ENCODE assay signal across 33 mouse cellular contexts in genomic region chr2:114014839-114015238, GRCm38 (mm10). TPM values are rescaled to one million over a fixed set of nuclear protein-coding genes. Genes with fewer than 3 reads are reported as not detected.
DNase-seq lines count a peak whose midpoint lies in the region; ATAC-seq and TF ChIP-seq lines count a peak whose summit lies in the region.
"Had no signal": no experiment of that assay in that cellular context is flagged by ENCODE, and none has a peak within 500 bp of the region (broad histone marks: within the 10 kb centered on the region; RNA-seq: fewer than 3 reads in every experiment).

No protein-coding gene starts in this region.

- peaks cover 27% of the 10 kb centered on the region for H3K27me3 ChIP-seq in midbrain, embryonic 13.5 days
- peaks cover 23% of the 10 kb centered on the region for H3K27me3 ChIP-seq in midbrain, embryonic 11.5 days (ENCODE audit: control insufficient read depth, insufficient read depth, low read length)
- H3K27me3 ChIP-seq in hindbrain, embryonic 16.5 days (replicated peaks; ENCODE audit: control insufficient read depth, insufficient read depth, low read length): no peaks in the 10 kb centered on the region
- no peaks in the 10 kb centered on the region for H3K27me3 ChIP-seq in midbrain, postnatal 0 days (ENCODE audit: insufficient read depth, low read length)

- TF ChIP-seq CTCF in midbrain, postnatal 0 days (IDR thresholded peaks at IDR 0.05): no peak

- no peaks in the 10 kb centered on the region for H3K9me3 ChIP-seq in midbrain, embryonic 13.5 days
- H3K9me3 ChIP-seq in midbrain, embryonic 11.5 days (ENCODE audit: control insufficient read depth, low read length): no peaks in the 10 kb centered on the region
- H3K9me3 ChIP-seq in hindbrain, embryonic 16.5 days (ENCODE audit: control insufficient read depth, low read length): no peaks in the 10 kb centered on the region
- no peaks in the 10 kb centered on the region for H3K9me3 ChIP-seq in midbrain, postnatal 0 days (ENCODE audit: low read length)
- H3K9me3 ChIP-seq: embryonic facial prominence, embryonic 13.5 days; forebrain, embryonic 10.5 days; heart, embryonic 12.5 days; limb, embryonic 10.5 days; limb, embryonic 15.5 days; liver, embryonic 13.5 days had no signal

- no peak overlapping the region for H3K9ac ChIP-seq in midbrain, embryonic 13.5 days (replicated peaks)
- H3K9ac ChIP-seq in midbrain, embryonic 11.5 days (ENCODE audit: low read length): no peak overlapping the region
- no peak overlapping the region for H3K9ac ChIP-seq in hindbrain, embryonic 16.5 days (ENCODE audit: low read depth, low read length)
- H3K9ac ChIP-seq in midbrain, postnatal 0 days (replicated peaks; ENCODE audit: low read length, poor library complexity, severe bottlenecking): no peak overlapping the region
- H3K9ac ChIP-seq: embryonic facial prominence, embryonic 13.5 days; heart, embryonic 12.5 days; limb, embryonic 15.5 days; liver, embryonic 13.5 days had no signal

- peak; percentile 62 for ATAC-seq in frontal cortex, adult (ENCODE audit: low TSS enrichment)
- no peak for ATAC-seq in midbrain, embryonic 13.5 days
- no peak for ATAC-seq in midbrain, embryonic 11.5 days (ENCODE audit: low FRiP score)
- ATAC-seq in hindbrain, embryonic 16.5 days: no peak
- ATAC-seq in midbrain, postnatal 0 days (ENCODE audit: low FRiP score): no peak
- ATAC-seq: lung, postnatal 0 days; Patski had no signal

- no peak for DNase-seq in frontal cortex, postnatal 25 days (ENCODE audit: low spot score in 2 of 2)
- no peak for DNase-seq in midbrain, embryonic 11.5 days (ENCODE audit: low spot score, missing footprints)
- DNase-seq in midbrain, postnatal 0 days (ENCODE audit: low spot score): no peak
- DNase-seq in gastrocnemius, postnatal 25 days: no peak
- DNase-seq: adrenal gland, postnatal 10 days; cerebellum, adult 11 months; cerebellum, adult 9-11 months; embryo, embryonic 11 days; gastrocnemius, adult 2 months; heart, adult 2 months; heart, postnatal 4 days; kidney, adult 2 months; kidney, postnatal 4 days; liver, embryonic 13.5 days; lung, adult 18-20 months; lung, postnatal 4 days; thymus, postnatal 4 days had no signal

- H3K4me3 ChIP-seq in midbrain, embryonic 13.5 days (replicated peaks): peak overlapping the region; percentile 73; the same call in 1 of the 2 replicates
- no peak overlapping the region for H3K4me3 ChIP-seq in midbrain, embryonic 11.5 days (ENCODE audit: low read depth, low read length)
- no peak overlapping the region; the same call in 1 of the 2 replicates for H3K4me3 ChIP-seq in hindbrain, embryonic 16.5 days (ENCODE audit: low read length)
- peak overlapping the region; percentile 79; the same call in 1 of the 2 replicates for H3K4me3 ChIP-seq in midbrain, postnatal 0 days (ENCODE audit: low read depth, low read length)
- H3K4me3 ChIP-seq: embryonic facial prominence, embryonic 13.5 days; forebrain, embryonic 10.5 days; gastrocnemius, adult 2 months; heart, adult 2 months; heart, embryonic 12.5 days; limb, embryonic 10.5 days; limb, embryonic 15.5 days; liver, embryonic 13.5 days had no signal

- H3K27ac ChIP-seq in midbrain, embryonic 13.5 days: no peak overlapping the region
- no peak overlapping the region for H3K27ac ChIP-seq in midbrain, embryonic 11.5 days (ENCODE audit: low read depth, low read length)
- H3K27ac ChIP-seq in hindbrain, embryonic 16.5 days (ENCODE audit: low read depth, low read length): no peak overlapping the region
- H3K27ac ChIP-seq in midbrain, postnatal 0 days (ENCODE audit: low read depth, low read length): no peak overlapping the region
- H3K27ac ChIP-seq: embryonic facial prominence, embryonic 13.5 days; forebrain, embryonic 10.5 days; gastrocnemius, adult 2 months; heart, adult 2 months; limb, embryonic 10.5 days; limb, embryonic 15.5 days; liver, embryonic 13.5 days had no signal

- H3K36me3 ChIP-seq in midbrain, embryonic 13.5 days: no peaks in the 10 kb centered on the region
- H3K36me3 ChIP-seq in midbrain, embryonic 11.5 days (ENCODE audit: control insufficient read depth, insufficient read depth, low read length): no peaks in the 10 kb centered on the region
- no peaks in the 10 kb centered on the region for H3K36me3 ChIP-seq in hindbrain, embryonic 16.5 days (ENCODE audit: control insufficient read depth, insufficient read depth, low read length)
- H3K36me3 ChIP-seq in midbrain, postnatal 0 days (ENCODE audit: insufficient read depth, low read length): no peaks in the 10 kb centered on the region
- H3K36me3 ChIP-seq: embryonic facial prominence, embryonic 13.5 days; forebrain, embryonic 10.5 days; heart, embryonic 12.5 days; limb, embryonic 10.5 days; limb, embryonic 15.5 days; liver, embryonic 13.5 days had no signal

- peak overlapping the region; percentile 15; the same call in 1 of the 2 replicates for H3K4me2 ChIP-seq in midbrain, embryonic 13.5 days (replicated peaks)
- H3K4me2 ChIP-seq in midbrain, embryonic 11.5 days: no peak overlapping the region
- H3K4me2 ChIP-seq in hindbrain, embryonic 16.5 days (ENCODE audit: low read length): peak overlapping the region; percentile 69
- H3K4me2 ChIP-seq in midbrain, postnatal 0 days (ENCODE audit: low read depth, low read length, poor library complexity, severe bottlenecking): peak overlapping the region; percentile 67
- H3K4me2 ChIP-seq: embryonic facial prominence, embryonic 13.5 days; limb, embryonic 15.5 days; liver, embryonic 13.5 days had no signal

- peaks cover 26% of the 10 kb centered on the region for H3K4me1 ChIP-seq in midbrain, embryonic 13.5 days (replicated peaks)
- peaks cover 8% of the 10 kb centered on the region; the same call in 1 of the 2 replicates for H3K4me1 ChIP-seq in midbrain, embryonic 11.5 days (ENCODE audit: control insufficient read depth, insufficient read depth, low read length)
- H3K4me1 ChIP-seq in hindbrain, embryonic 16.5 days (ENCODE audit: control insufficient read depth, insufficient read depth, low read depth, low read length): peaks cover 8% of the 10 kb centered on the region
- H3K4me1 ChIP-seq in midbrain, postnatal 0 days (ENCODE audit: insufficient read depth, low read length): no peaks in the 10 kb centered on the region; the same call in 1 of the 2 replicates
- H3K4me1 ChIP-seq: liver, embryonic 13.5 days had no signal

- 78% methylated on average over 6 of the region's 6 CpGs for WGBS in midbrain, embryonic 13.5 days
- 74% methylated on average over 6 of the region's 6 CpGs for WGBS in midbrain, embryonic 11.5 days
- 72% methylated on average over 6 of the region's 6 CpGs for WGBS in hindbrain, embryonic 16.5 days
- 74% methylated on average over 6 of the region's 6 CpGs for WGBS in midbrain, postnatal 0 days

RNA-seq across cellular contexts. Expression of gene Gjd2, which starts 1.4 kb away (rescaled TPM):
- polyA plus RNA-seq in midbrain, embryonic 13.5 days (2015; fragmentation: Nextera tagmentation; extraction: Ambion mirVana): 5.5 and 6.4 TPM in 2 replicates
- polyA plus RNA-seq in midbrain, embryonic 11.5 days (2014; fragmentation: Nextera tagmentation; extraction: Ambion mirVana): 0.82 and 1.1 TPM in 2 replicates
- polyA plus RNA-seq in hindbrain, embryonic 16.5 days (2015; fragmentation: Nextera tagmentation; extraction: Ambion mirVana): 11.0 and 11.3 TPM in 2 replicates
- 73.3 TPM in 2 replicates for total RNA-seq in midbrain, postnatal 0 days (2014; rRNA removed)
- 11.1 and 13.2 TPM in 2 replicates for polyA plus RNA-seq in midbrain, postnatal 0 days (2015; fragmentation: Nextera tagmentation; extraction: Ambion mirVana)
- total RNA-seq in gastrocnemius, postnatal 25 days (2021): not detected
- total RNA-seq: gastrocnemius, adult 2 months; heart, adult 2 months; heart, postnatal 4 days; megakaryocyte-erythroid progenitor cell, adult 5-6 weeks; MEL had no signal
- polyA plus RNA-seq: heart, adult 2 months; heart, embryonic 12.5 days; heart, postnatal 0 days; kidney, adult 2 months; limb, embryonic 10.5 days; liver, embryonic 13.5 days; lung, postnatal 0 days; Patski; small intestine, adult 2 months; thymus, postnatal 0 days had no signal

RNA-seq across cellular contexts. Expression of gene Actc1, which starts 38.5 kb away (rescaled TPM):
- 1.0 and 4.1 TPM in 2 replicates for polyA plus RNA-seq in midbrain, embryonic 13.5 days (2015; fragmentation: Nextera tagmentation; extraction: Ambion mirVana)
- 1.6 and 2.0 TPM in 2 replicates for polyA plus RNA-seq in midbrain, embryonic 11.5 days (2014; fragmentation: Nextera tagmentation; extraction: Ambion mirVana)
- 1.3 and 71.3 TPM in 2 replicates for polyA plus RNA-seq in hindbrain, embryonic 16.5 days (2015; fragmentation: Nextera tagmentation; extraction: Ambion mirVana)
- 2.6 TPM in 1 of 2 replicates, not detected in the other for total RNA-seq in midbrain, postnatal 0 days (2014; rRNA removed)
- 0.17 and 0.18 TPM in 2 replicates for polyA plus RNA-seq in midbrain, postnatal 0 days (2015; fragmentation: Nextera tagmentation; extraction: Ambion mirVana)
- total RNA-seq in gastrocnemius, postnatal 25 days (2021): 1,000 to 10,000 TPM in 1 of 2 experiments, 100 to 1,000 TPM in 1; 645 to 2,208 TPM
- total RNA-seq: layer of hippocampus, postnatal 25 days; megakaryocyte-erythroid progenitor cell, adult 5-6 weeks; MEL had no signal
- polyA plus RNA-seq: Patski had no signal

Comparison
In these comparisons a context has a peak if more than half of its experiments do, and no peak if none do; other contexts are left out.
1. H3K4me3 ChIP-seq: peak in midbrain, embryonic 13.5 days (single experiment) and midbrain, postnatal 0 days (single experiment); none in midbrain, embryonic 11.5 days (single experiment) and hindbrain, embryonic 16.5 days (single experiment).